Mouse (Mus musculus) heart, embryonic 11.5 days (tissue): Measurements from ENCODE around the gene Gipc3. TPM values are rescaled to one million over a fixed set of nuclear protein-coding genes. Genes with fewer than 3 reads are reported as not detected.

Experiments
- ATAC-seq: fragments of 200-750 bp; cut with Nextera tagmentation; replicated peaks from 2 replicates; pipeline ENCODE4 v1.8.0; 2017; ENCODE audit warnings: moderate library complexity; ENCODE audit not compliant: insufficient number of reproducible peaks, low FRiP score, low TSS enrichment
- H3K27ac ChIP-seq: fragments of 300-500 bp; sonication (generic); 2 replicates; pipeline ENCODE4 v1.5.1; 2014; ENCODE audit warnings: mild to moderate bottlenecking, low read depth, low read length
- H3K27me3 ChIP-seq: fragments of 300-500 bp; sonication (generic); 2 replicates; pipeline ENCODE4 v1.6.1; 2014; ENCODE audit warnings: mild to moderate bottlenecking, low read length, mixed read lengths; ENCODE audit not compliant: control insufficient read depth, insufficient read depth
- H3K36me3 ChIP-seq: fragments of 300-500 bp; sonication (generic); 2 replicates; pipeline ENCODE4 v1.6.1; 2014; ENCODE audit warnings: mild to moderate bottlenecking, low read length, moderate library complexity, mixed read lengths; ENCODE audit not compliant: control insufficient read depth, insufficient read depth
- H3K4me1 ChIP-seq: fragments of 300-500 bp; sonication (generic); 2 replicates; pipeline ENCODE4 v1.6.1; 2014; ENCODE audit warnings: low read length; ENCODE audit not compliant: control insufficient read depth, insufficient read depth
- H3K4me2 ChIP-seq: fragments of 300-500 bp; sonication (generic); 2 replicates; pipeline ENCODE4 v1.6.1; 2014; ENCODE audit warnings: mild to moderate bottlenecking, moderate library complexity
- H3K4me3 ChIP-seq: fragments of 300-500 bp; sonication (generic); 2 replicates; pipeline ENCODE4 v1.5.1; 2014; ENCODE audit warnings: low read depth, low read length
- H3K9ac ChIP-seq: fragments of 300-500 bp; sonication (generic); 2 replicates; pipeline ENCODE4 v1.6.1; 2014; ENCODE audit warnings: mild to moderate bottlenecking, low read depth, low read length, moderate library complexity
- H3K9me3 ChIP-seq: fragments of 300-500 bp; sonication (generic); replicated peaks from 2 replicates; pipeline ENCODE4 v1.6.1; 2016; ENCODE audit warnings: low read length; ENCODE audit not compliant: control insufficient read depth
- WGBS: fragments of 180-500 bp; shearing (Covaris S2); extraction: QIAGEN DNeasy Blood & Tissue Kit; methylation state at CpG from one replicate; pipeline ENCODE4 v1.1.7; 2014; ENCODE audit not compliant: insufficient replicate concordance; 5-methylcytosine and 5-hydroxymethylcytosine counted together
- polyA plus RNA-seq: library from polyadenylated mRNA; unstranded; fragments of >200 nt; fragmentation: Nextera tagmentation; extraction: Ambion mirVana; gene quantifications from 2 replicates; pipeline ENCODE4 v1.2.1, GENCODE M21; 2014

Gene Gipc3
- polyA plus RNA-seq, 1 experiment from 2014 or later = not detected

GRCm38 (mm10) chr10:81385603-81386306 is 42.7 kb upstream of the Gipc3 start:
- Histone ChIP-seq H3K9ac (0 out of 2 replicates have a peak overlapping the region, but pooled peaks have one; percentile 16), H3K27ac (no peak overlapping the region), H3K4me3 (peak overlapping the region; percentile 97)

GRCm38 (mm10) chr10:81384605-81384982 is 41.5 kb upstream of the Gipc3 start:
- Histone ChIP-seq H3K9ac (peak overlapping the region; percentile 90), H3K9me3 (no peaks in the 10 kb centered on the region), H3K4me3 (peak overlapping the region; percentile 97), H3K4me2 (peak overlapping the region; percentile 72), H3K27ac (peak overlapping the region; percentile 86), H3K4me1 (peaks cover 27% of the 10 kb centered on the region), H3K36me3 (peaks cover 23% of the 10 kb centered on the region), H3K27me3 (no peaks in the 10 kb centered on the region)
- ATAC-seq = peak; percentile 9; the same call in 1 of the 2 replicates
- under 1% methylated on average over 19 of the region's 19 CpGs for WGBS

More at GRCm38 (mm10) chr10:81385603-81386306, 42.7 kb upstream of the Gipc3 start:
- no peak for ATAC-seq
- H3K9me3 ChIP-seq = no peaks in the 10 kb centered on the region
- H3K36me3 ChIP-seq = peaks cover 23% of the 10 kb centered on the region
- peak overlapping the region; percentile 72 for H3K4me2 ChIP-seq
- WGBS = 78% methylated on average over 22 of the region's 22 CpGs
- H3K4me1 ChIP-seq = peaks cover 28% of the 10 kb centered on the region
- H3K27me3 ChIP-seq = no peaks in the 10 kb centered on the region

GRCm38 (mm10) chr10:81383802-81384604 is 40.9 kb upstream of the Gipc3 start, which contains the start of the genes Dohh and Gm48551:
Dohh (plus strand) TSS chr10:81384428.
Gm48551 (plus strand) TSS chr10:81384466.
- peak within 1 kb of the TSS; percentile 86 for H3K27ac ChIP-seq
- WGBS = 6% methylated on average over 52 of the region's 54 CpGs
- no peaks in the 10 kb centered on the region for H3K9me3 ChIP-seq
- peak within 1 kb of the TSS; percentile 97 for H3K4me3 ChIP-seq
- peak; percentile 90 for ATAC-seq
- H3K4me2 ChIP-seq = peak within 1 kb of the TSS; percentile 72
- peaks cover 23% of the 10 kb centered on the region for H3K36me3 ChIP-seq
- peaks cover 26% of the 10 kb centered on the region for H3K4me1 ChIP-seq
- no peaks in the 10 kb centered on the region for H3K27me3 ChIP-seq
- peak within 1 kb of the TSS; percentile 90 for H3K9ac ChIP-seq

GRCm38 (mm10) chr10:81382039-81382438 is 39.0 kb upstream of the Gipc3 start:
- 45% methylated on average over 5 of the region's 5 CpGs for WGBS
- Histone ChIP-seq H3K4me3 (no peak overlapping the region; the same call in 1 of the 2 replicates), H3K36me3 (peaks cover 9% of the 10 kb centered on the region), H3K4me1 (peaks cover 31% of the 10 kb centered on the region), H3K9me3 (no peaks in the 10 kb centered on the region), H3K4me2 (no peak overlapping the region), H3K9ac (peak overlapping the region; percentile 34; the same call in 1 of the 2 replicates), H3K27ac (peak overlapping the region; percentile 57), H3K27me3 (no peaks in the 10 kb centered on the region)
- ATAC-seq = no peak

GRCm38 (mm10) chr10:81379809-81380378 is 36.8 kb upstream of the Gipc3 start:
- ATAC-seq = no peak

GRCm38 (mm10) chr10:81379183-81379553 is 36.1 kb upstream of the Gipc3 start:
- H3K4me3 ChIP-seq = peak overlapping the region; percentile 93
- ATAC-seq = no peak
- H3K27me3 ChIP-seq = no peaks in the 10 kb centered on the region
- H3K27ac ChIP-seq = peak overlapping the region; percentile 77
- peak overlapping the region; percentile 83 for H3K4me2 ChIP-seq
- no peaks in the 10 kb centered on the region for H3K36me3 ChIP-seq
- no peaks in the 10 kb centered on the region for H3K9me3 ChIP-seq
- H3K9ac ChIP-seq = peak overlapping the region; percentile 97
- peaks cover 29% of the 10 kb centered on the region for H3K4me1 ChIP-seq
- WGBS = 58% methylated on average over 3 of the region's 3 CpGs

More at GRCm38 (mm10) chr10:81379809-81380378, 36.8 kb upstream of the Gipc3 start:
- Histone ChIP-seq H3K4me1 (peaks cover 30% of the 10 kb centered on the region), H3K4me2 (no peak overlapping the region), H3K4me3 (no peak overlapping the region), H3K27ac (no peak overlapping the region), H3K27me3 (no peaks in the 10 kb centered on the region), H3K36me3 (no peaks in the 10 kb centered on the region), H3K9ac (no peak overlapping the region), H3K9me3 (no peaks in the 10 kb centered on the region)
- WGBS = 88% methylated on average over 6 of the region's 6 CpGs

- ATAC-seq = peak; percentile 96
- WGBS = under 1% methylated on average over 45 of the region's 46 CpGs
- H3K4me3 ChIP-seq = peak overlapping the region; percentile 93
- no peaks in the 10 kb centered on the region for H3K27me3 ChIP-seq
- H3K36me3 ChIP-seq = no peaks in the 10 kb centered on the region
- peak overlapping the region; percentile 77 for H3K27ac ChIP-seq
- H3K9me3 ChIP-seq = no peaks in the 10 kb centered on the region
- peak overlapping the region; percentile 83 for H3K4me2 ChIP-seq
- peaks cover 29% of the 10 kb centered on the region for H3K4me1 ChIP-seq
- H3K9ac ChIP-seq = peak overlapping the region; percentile 97
Measured at GRCm38 (mm10) chr10:81378553-81379182, 35.6 kb upstream of the Gipc3 start.
